Mouse (Mus musculus): ENCODE measurements around the gene Ptprcap. TPM values are rescaled to one million over a fixed set of nuclear protein-coding genes. Genes with fewer than 3 reads are reported as not detected.

The Ptprcap gene
- polyA plus RNA-seq, 1 experiment = not detected

DNA sequence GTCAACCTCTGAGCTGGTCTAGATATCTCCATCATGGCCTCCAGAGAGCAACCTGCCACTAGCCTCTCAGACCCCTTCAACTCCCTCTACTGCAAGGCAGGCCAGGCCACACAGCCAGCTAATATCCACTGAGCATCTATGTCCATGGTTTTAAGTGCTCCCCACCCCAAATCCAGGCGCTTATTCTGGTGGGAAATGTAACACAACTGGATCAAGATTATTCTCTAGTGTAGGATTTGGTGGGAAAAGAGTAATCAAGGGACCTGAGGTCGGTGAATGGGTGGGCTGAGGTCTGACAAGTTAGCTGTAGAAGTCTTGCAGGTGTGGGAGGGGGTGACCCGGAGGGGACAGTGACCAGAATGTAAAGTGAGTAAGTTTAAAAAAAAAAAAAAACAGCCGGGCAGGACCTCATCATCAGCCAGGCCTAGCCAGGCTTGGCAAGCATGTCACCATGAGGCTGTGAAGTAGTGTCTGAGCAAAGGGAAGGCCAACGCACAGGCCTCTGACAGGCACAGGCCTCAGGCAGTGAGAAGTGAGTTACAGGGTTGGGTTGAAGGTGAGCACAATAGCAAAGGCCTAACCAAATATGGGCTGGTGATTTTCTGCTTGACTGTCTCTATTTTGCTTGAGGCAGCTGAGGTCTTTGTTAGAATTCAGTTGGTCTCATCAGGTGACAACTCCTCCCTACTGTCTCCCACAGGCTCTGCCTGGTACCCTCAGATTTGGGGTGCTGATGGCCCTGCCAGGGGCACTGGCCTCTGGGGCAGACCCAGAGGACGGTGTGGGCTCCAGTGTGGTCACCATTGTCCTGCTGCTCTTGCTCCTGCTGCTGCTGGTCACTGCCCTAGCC is 2.0 kb downstream of the Ptprcap start:
- no peaks in the 10 kb centered on the region for H3K9me3 ChIP-seq (replicated peaks; ENCODE audit: control insufficient read depth, insufficient read depth, low read length, poor library complexity, severe bottlenecking)
- no peak overlapping the region for H3K27ac ChIP-seq (ENCODE audit: insufficient read depth, low read length)
- peak overlapping the region; percentile 19 for H3K4me3 ChIP-seq (ENCODE audit: low read depth, low read length)
- no peak overlapping the region for H3K9ac ChIP-seq (ENCODE audit: low read depth, poor library complexity, severe bottlenecking)
- no peak for TF ChIP-seq POLR2A (IDR thresholded peaks at IDR 0.05; ENCODE audit: insufficient read depth, low read length)
- no peak for TF ChIP-seq EP300 (IDR thresholded peaks at IDR 0.05; ENCODE audit: insufficient read depth, low read depth, low read length)
- no peak for TF ChIP-seq CTCF (IDR thresholded peaks at IDR 0.05; ENCODE audit: low read depth, low read length)
- H3K27me3 ChIP-seq (ENCODE audit: control insufficient read depth, insufficient read depth, low read length, poor library complexity, severe bottlenecking) = no peaks in the 10 kb centered on the region
- 0 out of 2 replicates have a peak, but pooled peaks cover 2% of the 10 kb centered on the region for H3K36me3 ChIP-seq (ENCODE audit: control insufficient read depth, insufficient read depth, low read length, poor library complexity, severe bottlenecking)
- H3K4me1 ChIP-seq (ENCODE audit: control insufficient read depth, insufficient read depth, low read length) = no peaks in the 10 kb centered on the region

DNA sequence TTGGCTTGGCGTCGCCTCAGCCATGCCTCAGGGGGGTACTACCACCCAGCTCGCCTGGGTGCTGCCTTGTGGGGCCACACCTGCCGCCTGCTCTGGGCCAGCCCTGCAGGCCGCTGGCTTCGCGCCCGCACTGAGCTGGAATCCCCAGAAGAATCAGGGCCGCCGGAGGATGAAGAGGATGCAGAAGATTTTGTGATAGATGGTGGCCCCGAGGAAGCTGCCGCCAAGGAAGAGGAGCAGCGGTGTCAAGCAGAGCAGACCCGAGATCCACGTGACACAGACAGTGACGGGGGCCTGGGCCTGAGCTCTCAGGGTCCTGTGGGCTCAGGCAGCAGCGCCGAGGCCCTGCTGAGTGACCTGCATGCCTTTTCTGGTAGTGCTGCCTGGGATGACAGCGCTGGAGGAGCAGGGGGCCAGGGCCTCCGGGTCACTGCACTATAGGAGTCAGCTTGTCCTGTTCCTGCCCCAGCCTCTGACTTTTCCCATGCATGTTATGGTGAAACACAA is 2.7 kb downstream of the Ptprcap start:
- TF ChIP-seq CTCF (IDR thresholded peaks at IDR 0.05; ENCODE audit: low read depth, low read length) (no peak), EP300 (IDR thresholded peaks at IDR 0.05; ENCODE audit: insufficient read depth, low read depth, low read length) (no peak), POLR2A (IDR thresholded peaks at IDR 0.05; ENCODE audit: insufficient read depth, low read length) (no peak)
- H3K27ac ChIP-seq (ENCODE audit: insufficient read depth, low read length) = no peak overlapping the region
- no peaks in the 10 kb centered on the region for H3K27me3 ChIP-seq (ENCODE audit: control insufficient read depth, insufficient read depth, low read length, poor library complexity, severe bottlenecking)
- no peaks in the 10 kb centered on the region for H3K9me3 ChIP-seq (replicated peaks; ENCODE audit: control insufficient read depth, insufficient read depth, low read length, poor library complexity, severe bottlenecking)
- H3K4me3 ChIP-seq (ENCODE audit: low read depth, low read length) = peak overlapping the region; percentile 19
- 0 out of 2 replicates have a peak overlapping the region, but pooled peaks have one; percentile 12 for H3K9ac ChIP-seq (ENCODE audit: low read depth, poor library complexity, severe bottlenecking)
- no peaks in the 10 kb centered on the region for H3K36me3 ChIP-seq (ENCODE audit: control insufficient read depth, insufficient read depth, low read length, poor library complexity, severe bottlenecking)
- H3K4me1 ChIP-seq (ENCODE audit: control insufficient read depth, insufficient read depth, low read length) = no peaks in the 10 kb centered on the region

DNA sequence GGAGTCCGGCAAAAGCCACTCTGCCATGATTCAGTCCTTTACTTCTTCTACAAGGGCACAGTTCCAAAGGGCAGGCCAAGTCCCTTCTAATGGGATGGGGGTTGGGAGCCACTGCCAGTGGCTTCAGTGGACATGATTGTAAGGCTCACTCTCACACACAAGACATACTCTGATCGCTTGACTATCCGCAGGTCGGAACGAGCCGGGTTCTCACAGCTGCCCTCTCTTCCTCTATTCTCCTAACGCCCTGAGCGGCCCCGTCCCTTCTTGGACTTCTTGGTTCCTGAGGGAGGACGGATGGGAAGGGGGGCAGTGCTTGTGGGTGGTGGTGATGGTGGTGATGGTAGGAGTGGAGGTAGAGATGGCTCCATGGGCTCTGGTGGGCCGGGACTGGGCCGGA is 3.4 kb downstream of the Ptprcap start:
- no peak overlapping the region for H3K4me3 ChIP-seq (ENCODE audit: low read depth, low read length)
- no peak overlapping the region for H3K27ac ChIP-seq (ENCODE audit: insufficient read depth, low read length)
- H3K27me3 ChIP-seq (ENCODE audit: control insufficient read depth, insufficient read depth, low read length, poor library complexity, severe bottlenecking) = no peaks in the 10 kb centered on the region
- H3K9ac ChIP-seq (ENCODE audit: low read depth, poor library complexity, severe bottlenecking) = no peak overlapping the region
- no peak for TF ChIP-seq CTCF (IDR thresholded peaks at IDR 0.05; ENCODE audit: low read depth, low read length)
- TF ChIP-seq EP300 (IDR thresholded peaks at IDR 0.05; ENCODE audit: insufficient read depth, low read depth, low read length) = no peak
- TF ChIP-seq POLR2A (IDR thresholded peaks at IDR 0.05; ENCODE audit: insufficient read depth, low read length) = no peak
- H3K4me1 ChIP-seq (ENCODE audit: control insufficient read depth, insufficient read depth, low read length) = no peaks in the 10 kb centered on the region
- H3K9me3 ChIP-seq (replicated peaks; ENCODE audit: control insufficient read depth, insufficient read depth, low read length, poor library complexity, severe bottlenecking) = no peaks in the 10 kb centered on the region
- H3K36me3 ChIP-seq (ENCODE audit: control insufficient read depth, insufficient read depth, low read length, poor library complexity, severe bottlenecking) = no peaks in the 10 kb centered on the region

GRCm38 (mm10) chr19:4159049-4159448 is 5.6 kb downstream of the Ptprcap start:
- Histone ChIP-seq H3K27me3 (ENCODE audit: control insufficient read depth, insufficient read depth, low read length, poor library complexity, severe bottlenecking) (no peaks in the 10 kb centered on the region), H3K4me1 (ENCODE audit: control insufficient read depth, insufficient read depth, low read length) (no peaks in the 10 kb centered on the region), H3K27ac (ENCODE audit: insufficient read depth, low read length) (no peak overlapping the region), H3K4me3 (ENCODE audit: low read depth, low read length) (no peak overlapping the region), H3K9ac (ENCODE audit: low read depth, poor library complexity, severe bottlenecking) (no peak overlapping the region), H3K36me3 (ENCODE audit: control insufficient read depth, insufficient read depth, low read length, poor library complexity, severe bottlenecking) (no peaks in the 10 kb centered on the region), H3K9me3 (replicated peaks; ENCODE audit: control insufficient read depth, insufficient read depth, low read length, poor library complexity, severe bottlenecking) (no peaks in the 10 kb centered on the region)
- no peak for TF ChIP-seq CTCF (IDR thresholded peaks at IDR 0.05; ENCODE audit: low read depth, low read length)
- TF ChIP-seq EP300 (IDR thresholded peaks at IDR 0.05; ENCODE audit: insufficient read depth, low read depth, low read length) = no peak
- TF ChIP-seq POLR2A (IDR thresholded peaks at IDR 0.05; ENCODE audit: insufficient read depth, low read length) = no peak

- H3K9ac ChIP-seq (ENCODE audit: low read depth, poor library complexity, severe bottlenecking) = peak within 1 kb of the TSS; percentile 79
- no peaks in the 10 kb centered on the region for H3K36me3 ChIP-seq (ENCODE audit: control insufficient read depth, insufficient read depth, low read length, poor library complexity, severe bottlenecking)
- TF ChIP-seq EP300 (IDR thresholded peaks at IDR 0.05; ENCODE audit: insufficient read depth, low read depth, low read length) = no peak
- no peaks in the 10 kb centered on the region for H3K4me1 ChIP-seq (ENCODE audit: control insufficient read depth, insufficient read depth, low read length)
- H3K9me3 ChIP-seq (replicated peaks; ENCODE audit: control insufficient read depth, insufficient read depth, low read length, poor library complexity, severe bottlenecking) = no peaks in the 10 kb centered on the region
- no peak within 1 kb of the TSS for H3K27ac ChIP-seq (ENCODE audit: insufficient read depth, low read length)
- H3K4me3 ChIP-seq (ENCODE audit: low read depth, low read length) = peak within 1 kb of the TSS; percentile 81
- H3K27me3 ChIP-seq (ENCODE audit: control insufficient read depth, insufficient read depth, low read length, poor library complexity, severe bottlenecking) = no peaks in the 10 kb centered on the region
Measured at GRCm38 (mm10) chr19:4162646-4163542, 9.5 kb downstream of the Ptprcap start, which contains the start of gene Rps6kb2. Gene Rps6kb2 (minus strand): TSS chr19:4163354.
